Mouse (Mus musculus): Measurements from ENCODE around the gene 4933411K16Rik. TPM values are rescaled to one million over a fixed set of nuclear protein-coding genes. Genes with fewer than 3 reads are reported as not detected.
"Not testable (repeated sequence)": the region's sequence is repeated elsewhere in the genome, so short reads cannot be mapped to it uniquely, and the experiment has no call there.

The 4933411K16Rik gene
- polyA plus RNA-seq, 1 experiment = 0.27 TPM

DNA sequence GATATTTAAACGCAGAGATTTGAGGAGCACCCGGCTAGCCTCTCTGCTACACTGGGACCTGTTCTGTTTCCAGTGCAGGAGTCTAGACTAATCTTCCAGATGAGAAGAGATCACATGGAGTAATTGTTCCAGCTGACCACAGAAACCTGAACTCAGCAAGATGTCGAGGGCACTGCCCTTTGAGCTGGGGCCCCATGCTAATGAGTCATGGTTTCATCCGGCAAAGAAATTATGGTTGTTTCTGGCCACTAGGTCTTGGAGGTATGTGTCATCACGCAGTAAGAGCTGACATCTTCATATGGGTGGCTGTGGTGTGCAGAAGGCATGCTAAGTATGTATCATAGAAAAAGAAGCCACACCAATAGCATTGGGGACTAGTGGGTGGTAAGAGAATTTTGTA lies 27.9 kb downstream of the 4933411K16Rik start:
- no peak for TF ChIP-seq POLR2A (IDR thresholded peaks at IDR 0.05; ENCODE audit: control insufficient read depth, extremely low read depth, insufficient read depth, low read length, poor library complexity)
- no peak for TF ChIP-seq CTCF (IDR thresholded peaks at IDR 0.05; ENCODE audit: borderline replicate concordance, control insufficient read depth, extremely low read depth, insufficient read depth, low read length, poor library complexity)
- Histone ChIP-seq H3K27me3 (ENCODE audit: control insufficient read depth, insufficient read depth, low read length) (no peaks in the 10 kb centered on the region), H3K27ac (ENCODE audit: control insufficient read depth, insufficient read depth, low read length) (no peak overlapping the region), H3K4me3 (ENCODE audit: control insufficient read depth, insufficient read depth, low read length) (no peak overlapping the region), H3K36me3 (ENCODE audit: control insufficient read depth, insufficient read depth, low read length) (no peaks in the 10 kb centered on the region), H3K4me1 (replicated peaks; ENCODE audit: control insufficient read depth, insufficient read depth, low read length) (no peaks in the 10 kb centered on the region)
- DNase-seq = no peak
- WGBS = 89% methylated on average over 5 of the region's 5 CpGs

DNA sequence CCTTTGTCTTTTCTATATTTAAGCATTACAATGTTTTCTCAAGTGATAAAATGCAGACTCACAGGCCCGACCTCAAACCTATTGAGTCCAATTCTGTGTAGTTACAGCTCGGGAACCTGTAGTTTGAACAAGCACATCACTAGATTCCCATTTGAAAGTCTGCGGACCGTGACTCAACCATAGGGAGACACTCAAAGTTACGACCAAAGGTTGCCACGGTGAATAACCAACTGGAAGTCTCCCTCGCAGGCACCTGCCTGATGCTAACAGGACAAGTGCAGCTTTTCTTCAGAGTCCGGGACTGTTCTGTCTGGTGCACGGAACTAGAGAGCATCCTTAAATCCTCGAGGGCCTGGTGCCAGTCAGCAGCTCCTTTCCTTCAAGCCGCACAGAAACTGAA lies 28.4 kb downstream of the 4933411K16Rik start:
- no peak for DNase-seq
- H3K27ac ChIP-seq (ENCODE audit: control insufficient read depth, insufficient read depth, low read length) = no peak overlapping the region
- no peaks in the 10 kb centered on the region for H3K27me3 ChIP-seq (ENCODE audit: control insufficient read depth, insufficient read depth, low read length)
- H3K4me3 ChIP-seq (ENCODE audit: control insufficient read depth, insufficient read depth, low read length) = no peak overlapping the region
- no peaks in the 10 kb centered on the region for H3K4me1 ChIP-seq (replicated peaks; ENCODE audit: control insufficient read depth, insufficient read depth, low read length)
- TF ChIP-seq POLR2A (IDR thresholded peaks at IDR 0.05; ENCODE audit: control insufficient read depth, extremely low read depth, insufficient read depth, low read length, poor library complexity) = no peak
- no peak for TF ChIP-seq CTCF (IDR thresholded peaks at IDR 0.05; ENCODE audit: borderline replicate concordance, control insufficient read depth, extremely low read depth, insufficient read depth, low read length, poor library complexity)
- WGBS = 89% methylated on average over 11 of the region's 11 CpGs
- no peaks in the 10 kb centered on the region for H3K36me3 ChIP-seq (ENCODE audit: control insufficient read depth, insufficient read depth, low read length)

DNA sequence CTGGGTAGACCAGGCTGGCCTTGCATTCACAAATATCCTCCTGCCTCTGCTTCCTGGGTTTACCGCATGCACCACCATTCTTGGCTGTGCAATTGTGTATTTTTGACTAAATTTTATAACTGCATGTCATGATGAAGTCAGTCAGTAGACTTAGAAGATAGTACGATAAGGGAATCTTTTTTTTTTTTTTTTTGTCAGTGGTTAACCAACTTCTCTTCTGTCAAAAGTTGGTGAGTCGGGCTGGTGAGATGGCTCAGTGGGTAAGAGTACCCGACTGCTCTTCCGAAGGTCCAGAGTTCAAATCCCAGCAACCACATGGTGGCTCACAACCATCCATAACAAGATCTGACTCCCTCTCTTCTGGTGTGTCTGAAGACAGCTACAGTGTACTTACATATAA lies 29.6 kb downstream of the 4933411K16Rik start:
- H3K27me3 ChIP-seq (ENCODE audit: control insufficient read depth, insufficient read depth, low read length); H3K4me3 ChIP-seq (ENCODE audit: control insufficient read depth, insufficient read depth, low read length); H3K4me1 ChIP-seq (replicated peaks; ENCODE audit: control insufficient read depth, insufficient read depth, low read length); H3K36me3 ChIP-seq (ENCODE audit: control insufficient read depth, insufficient read depth, low read length); DNase-seq; H3K27ac ChIP-seq (ENCODE audit: control insufficient read depth, insufficient read depth, low read length): not testable (repeated sequence)
- WGBS = 42% methylated on average over 5 of the region's 5 CpGs

DNA sequence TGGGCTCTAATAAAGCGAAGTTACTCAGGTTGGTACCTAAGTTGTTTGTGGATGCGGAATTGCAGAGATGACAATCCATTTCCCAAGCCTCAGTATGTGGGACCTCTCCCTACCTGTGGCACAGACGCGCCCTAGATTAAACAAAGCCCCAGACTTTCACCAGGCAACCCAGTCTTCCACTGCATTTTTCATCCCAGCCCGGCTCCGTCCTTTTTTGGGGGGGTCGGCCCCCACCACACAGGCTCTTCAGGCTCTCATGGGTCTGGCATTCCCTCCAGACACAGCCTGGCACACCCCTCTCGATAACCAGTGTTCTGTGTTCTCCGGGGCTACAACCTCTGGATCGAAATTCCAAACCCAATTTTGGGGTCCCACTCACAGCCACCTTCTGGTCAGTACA lies 33.6 kb downstream of the 4933411K16Rik start:
- TF ChIP-seq POLR2A (IDR thresholded peaks at IDR 0.05; ENCODE audit: control insufficient read depth, extremely low read depth, insufficient read depth, low read length, poor library complexity) (no peak), CTCF (IDR thresholded peaks at IDR 0.05; ENCODE audit: borderline replicate concordance, control insufficient read depth, extremely low read depth, insufficient read depth, low read length, poor library complexity) (no peak)
- DNase-seq = no peak
- WGBS = 26% methylated on average over 10 of the region's 10 CpGs
- Histone ChIP-seq H3K4me1 (replicated peaks; ENCODE audit: control insufficient read depth, insufficient read depth, low read length) (peaks cover 9% of the 10 kb centered on the region), H3K27ac (ENCODE audit: control insufficient read depth, insufficient read depth, low read length) (no peak overlapping the region), H3K27me3 (ENCODE audit: control insufficient read depth, insufficient read depth, low read length) (peaks cover 6% of the 10 kb centered on the region; the same call in 1 of the 2 replicates), H3K4me3 (ENCODE audit: control insufficient read depth, insufficient read depth, low read length) (no peak overlapping the region), H3K36me3 (ENCODE audit: control insufficient read depth, insufficient read depth, low read length) (no peaks in the 10 kb centered on the region)

DNA sequence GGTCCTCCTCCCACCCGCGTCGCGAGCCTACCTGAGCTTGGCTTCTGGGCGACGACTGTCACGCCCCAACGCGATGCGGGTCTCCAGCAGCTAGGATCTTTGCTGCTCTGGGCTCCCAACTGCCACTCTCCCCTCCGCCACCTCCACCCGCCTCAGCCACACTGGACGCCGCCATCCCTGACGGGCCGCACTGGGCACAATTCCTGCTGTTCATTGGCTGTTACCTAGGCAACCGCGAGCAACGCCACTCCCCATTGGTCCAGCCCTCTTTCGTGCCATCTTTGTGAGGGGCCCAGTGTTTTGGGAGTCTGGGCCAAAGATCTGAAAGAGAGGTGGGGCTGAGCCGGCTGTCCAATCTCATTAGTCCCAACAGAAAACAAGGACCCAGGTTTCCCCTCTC lies 34.1 kb downstream of the 4933411K16Rik start, which contains the start of gene Morn4:
TSS of gene Morn4 (minus strand) at position 192 of the 400 bp plus-strand sequence.
- no peak within 1 kb of the TSS for H3K4me3 ChIP-seq (ENCODE audit: control insufficient read depth, insufficient read depth, low read length)
- no peaks in the 10 kb centered on the region for H3K36me3 ChIP-seq (ENCODE audit: control insufficient read depth, insufficient read depth, low read length)
- DNase-seq = no peak
- TF ChIP-seq CTCF (IDR thresholded peaks at IDR 0.05; ENCODE audit: borderline replicate concordance, control insufficient read depth, extremely low read depth, insufficient read depth, low read length, poor library complexity) = no peak
- no peak for TF ChIP-seq POLR2A (IDR thresholded peaks at IDR 0.05; ENCODE audit: control insufficient read depth, extremely low read depth, insufficient read depth, low read length, poor library complexity)
- no peak within 1 kb of the TSS for H3K27ac ChIP-seq (ENCODE audit: control insufficient read depth, insufficient read depth, low read length)
- 11% methylated on average over 21 of the region's 21 CpGs for WGBS
- peaks cover 6% of the 10 kb centered on the region; the same call in 1 of the 2 replicates for H3K27me3 ChIP-seq (ENCODE audit: control insufficient read depth, insufficient read depth, low read length)
- peaks cover 9% of the 10 kb centered on the region for H3K4me1 ChIP-seq (replicated peaks; ENCODE audit: control insufficient read depth, insufficient read depth, low read length)

DNA sequence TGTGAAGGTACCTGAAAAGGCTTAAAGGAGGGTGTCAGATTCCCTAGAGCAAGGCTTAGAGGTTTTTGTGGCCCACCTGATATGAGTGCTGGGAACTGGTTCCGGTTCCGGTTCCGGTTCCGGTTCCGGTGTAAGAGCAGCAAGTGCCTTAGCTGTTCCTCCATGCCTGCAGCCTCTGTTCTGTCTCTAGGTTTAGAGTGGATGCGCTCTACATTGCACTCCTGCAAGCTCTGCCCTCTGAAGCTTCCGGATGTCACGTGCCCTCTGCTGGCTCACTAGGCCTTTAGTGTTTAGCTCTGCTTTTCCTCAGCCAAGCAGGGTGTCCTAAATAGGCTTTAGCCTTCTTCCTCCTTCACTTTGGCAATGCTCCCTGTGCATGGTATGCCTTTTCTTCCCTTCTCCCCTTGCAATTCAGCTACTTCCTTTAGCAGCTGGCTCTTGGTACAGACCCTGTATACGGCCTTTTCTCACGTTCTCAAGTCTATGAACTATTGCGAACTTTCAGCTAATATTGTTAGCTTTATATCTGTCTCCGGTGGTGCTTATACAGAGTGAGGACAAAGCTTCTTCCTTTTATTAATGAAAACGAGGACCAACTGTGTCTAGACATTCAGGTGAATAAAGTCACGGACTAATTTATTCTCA lies 37.2 kb downstream of the 4933411K16Rik start:
- WGBS = 11% methylated on average over 14 of the region's 14 CpGs
- peak overlapping the region; percentile 71 for H3K27ac ChIP-seq (ENCODE audit: control insufficient read depth, insufficient read depth, low read length)
- DNase-seq = peak; percentile 77
- no peaks in the 10 kb centered on the region for H3K36me3 ChIP-seq (ENCODE audit: control insufficient read depth, insufficient read depth, low read length)
- H3K4me3 ChIP-seq (ENCODE audit: control insufficient read depth, insufficient read depth, low read length) = no peak overlapping the region
- H3K4me1 ChIP-seq (replicated peaks; ENCODE audit: control insufficient read depth, insufficient read depth, low read length) = peaks cover 9% of the 10 kb centered on the region
- no peak for TF ChIP-seq CTCF (IDR thresholded peaks at IDR 0.05; ENCODE audit: borderline replicate concordance, control insufficient read depth, extremely low read depth, insufficient read depth, low read length, poor library complexity)
- no peak for TF ChIP-seq POLR2A (IDR thresholded peaks at IDR 0.05; ENCODE audit: control insufficient read depth, extremely low read depth, insufficient read depth, low read length, poor library complexity)
- peaks cover 6% of the 10 kb centered on the region; the same call in 1 of the 2 replicates for H3K27me3 ChIP-seq (ENCODE audit: control insufficient read depth, insufficient read depth, low read length)

Measured in thymus, adult 2 months (tissue).